Mouse (Mus musculus) testis, adult 2 months (tissue): ENCODE data around the gene Plekhs1. TPM values are rescaled to one million over a fixed set of nuclear protein-coding genes. Genes with fewer than 3 reads are reported as not detected.
"Not testable (repeated sequence)": the region's sequence is repeated elsewhere in the genome, so short reads cannot be mapped to it uniquely, and the experiment has no call there.

ENCODE experiments used
- H3K27ac ChIP-seq: fragments of 200-500 bp; 2 replicates; pipeline ENCODE4 v1.5.1; 2012; ENCODE audit warnings: low read depth, low read length; ENCODE audit not compliant: control insufficient read depth, insufficient read depth
- H3K27me3 ChIP-seq: fragments of 200-500 bp; 2 replicates; pipeline ENCODE4 v1.6.1; 2012; ENCODE audit warnings: mild to moderate bottlenecking, low read length, moderate library complexity; ENCODE audit not compliant: control insufficient read depth, insufficient read depth
- H3K36me3 ChIP-seq: fragments of 200-500 bp; 2 replicates; pipeline ENCODE4 v1.6.1; 2012; ENCODE audit warnings: mild to moderate bottlenecking, low read length; ENCODE audit not compliant: control insufficient read depth, insufficient read depth
- H3K4me1 ChIP-seq: fragments of 200-500 bp; 2 replicates; pipeline ENCODE4 v1.6.1; 2012; ENCODE audit warnings: low read length; ENCODE audit not compliant: control insufficient read depth, insufficient read depth
- H3K4me3 ChIP-seq: fragments of 200-500 bp; 2 replicates; pipeline ENCODE4 v1.5.1; 2012; ENCODE audit warnings: low read depth, mild to moderate bottlenecking, low read length, moderate library complexity, mixed read lengths; ENCODE audit not compliant: control insufficient read depth
- CTCF ChIP-seq: fragments of 200-500 bp; IDR thresholded peaks from 2 replicates; pipeline ENCODE4 v1.5.1; 2012; ENCODE audit warnings: low read depth, mild to moderate bottlenecking, inconsistent platforms, low read length, moderate library complexity; ENCODE audit not compliant: control insufficient read depth, insufficient read depth, insufficient replicate concordance
- POLR2A ChIP-seq: fragments of 200-500 bp; IDR thresholded peaks from 2 replicates; pipeline ENCODE4 v1.6.1; 2012; ENCODE audit warnings: low read depth, mild to moderate bottlenecking, inconsistent platforms, low read length, moderate library complexity; ENCODE audit not compliant: control insufficient read depth
- polyA plus RNA-seq: library from polyadenylated mRNA; depleted of rRNA; stranded (reverse); fragments of >200 nt; gene quantifications from 2 replicates; pipeline ENCODE4 v1.2.3, GENCODE M21; 2012

Plekhs1 gene
- polyA plus RNA-seq, 1 experiment: 0.17 TPM

DNA sequence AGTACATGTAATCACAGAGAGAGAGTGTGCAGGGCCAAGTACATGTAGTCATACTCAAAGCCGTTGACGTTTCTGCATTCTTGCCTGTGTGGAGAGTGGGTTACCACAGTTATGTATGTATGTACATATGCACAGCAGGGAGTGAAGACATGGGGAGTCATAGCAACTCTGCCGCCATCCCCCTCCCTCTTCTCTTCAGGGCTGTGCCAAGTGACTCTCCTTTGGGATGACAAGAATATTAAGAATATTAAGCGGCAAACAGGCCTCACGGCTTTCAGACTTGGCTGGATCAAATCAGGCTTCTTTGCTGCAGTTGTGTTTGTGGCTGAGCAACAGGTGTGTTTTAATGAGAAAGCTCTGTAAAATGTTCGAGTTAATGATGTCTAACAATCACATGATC is 28.2 kb downstream of the Plekhs1 start:
- Histone ChIP-seq H3K27ac (no peak overlapping the region), H3K4me3 (no peak overlapping the region), H3K4me1 (no peaks in the 10 kb centered on the region), H3K27me3 (no peaks in the 10 kb centered on the region), H3K36me3 (no peaks in the 10 kb centered on the region)
- no peak for TF ChIP-seq CTCF
- no peak for TF ChIP-seq POLR2A

DNA sequence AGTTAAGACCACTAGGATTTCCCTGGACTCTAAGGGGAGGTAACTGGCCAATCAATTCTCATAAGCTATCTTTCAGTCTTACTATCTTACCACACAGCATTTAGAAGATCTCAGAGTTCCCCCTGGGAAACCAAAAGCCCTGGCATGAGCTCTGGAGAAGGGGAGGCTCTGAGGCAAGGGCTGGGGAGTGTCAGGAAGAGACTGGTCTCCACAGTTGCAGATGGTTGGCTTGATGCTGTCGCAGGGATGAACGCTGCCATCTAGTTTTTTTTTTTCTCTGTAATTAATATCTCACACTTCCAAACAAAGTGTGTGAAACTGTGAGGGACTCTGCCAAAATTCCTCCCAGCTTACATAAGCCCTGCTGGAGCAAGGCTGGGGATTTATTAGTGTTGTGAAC is 32.7 kb downstream of the Plekhs1 start:
- H3K27me3 ChIP-seq, H3K27ac ChIP-seq, H3K36me3 ChIP-seq, H3K4me3 ChIP-seq, H3K4me1 ChIP-seq: not testable (repeated sequence)

DNA sequence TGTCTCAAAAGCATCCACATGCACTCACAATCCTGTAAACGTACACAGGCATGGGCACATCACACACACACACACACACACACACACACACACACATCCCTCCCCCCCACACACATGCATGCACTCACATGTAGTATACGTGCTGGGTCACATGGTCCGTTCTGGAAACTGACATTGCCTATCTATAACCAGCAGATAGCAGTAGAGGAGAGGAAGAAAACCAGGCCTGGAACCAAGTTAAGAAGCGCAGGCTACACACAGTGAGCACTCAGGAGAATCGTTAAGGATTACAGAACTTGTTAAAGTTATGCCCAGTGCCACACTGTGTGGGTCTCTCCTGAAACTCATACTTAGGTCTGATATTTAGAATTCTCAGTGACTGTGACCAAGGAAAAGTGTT is 41.6 kb downstream of the Plekhs1 start:
- not testable (repeated sequence) for H3K27ac ChIP-seq, H3K36me3 ChIP-seq, H3K27me3 ChIP-seq, H3K4me1 ChIP-seq, H3K4me3 ChIP-seq

GRCm38 (mm10) chr19:56503525-56503924 is 42.1 kb downstream of the Plekhs1 start:
- H3K27ac ChIP-seq, H3K27me3 ChIP-seq, H3K36me3 ChIP-seq, H3K4me3 ChIP-seq, H3K4me1 ChIP-seq: not testable (repeated sequence)

DNA sequence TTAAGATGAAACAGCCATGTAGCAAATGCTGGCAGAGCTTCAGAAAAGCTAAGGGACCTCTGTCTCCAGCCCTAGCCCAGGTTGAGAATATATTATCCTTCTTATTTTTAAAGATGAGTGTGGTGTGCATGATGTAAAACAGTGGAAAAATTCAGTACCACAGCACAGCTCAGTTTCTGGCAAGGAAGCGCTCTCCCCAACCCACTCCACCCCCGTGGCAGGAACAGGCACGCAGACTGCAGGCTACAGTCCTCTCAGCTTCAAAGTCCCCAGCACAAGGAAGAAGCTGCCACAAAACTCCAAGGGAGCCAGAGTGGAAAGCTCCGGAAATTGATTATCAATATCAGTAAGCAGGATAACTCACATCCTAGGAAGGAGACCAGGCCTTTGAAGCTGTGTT is 49.8 kb downstream of the Plekhs1 start:
- not testable (repeated sequence) for H3K4me1 ChIP-seq, H3K36me3 ChIP-seq, H3K4me3 ChIP-seq, H3K27me3 ChIP-seq, H3K27ac ChIP-seq

DNA sequence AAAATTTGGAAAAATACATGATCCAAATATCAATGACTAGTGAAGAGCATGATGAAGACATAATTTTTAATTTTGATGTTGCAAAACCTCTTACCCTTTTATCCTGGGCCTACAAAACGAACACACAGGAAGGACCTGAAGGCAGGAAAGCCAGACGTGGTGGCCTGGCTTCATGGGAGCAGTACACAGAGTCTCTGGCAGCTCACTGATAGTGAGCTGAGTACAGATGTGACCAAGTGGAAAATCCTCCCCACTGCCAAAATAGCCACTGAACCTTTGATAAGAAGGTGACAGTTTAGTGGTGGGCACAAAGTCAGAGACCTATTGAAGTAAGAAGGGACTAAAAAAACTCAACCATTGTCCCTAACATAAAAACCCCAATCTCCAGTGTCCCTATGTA is 52.1 kb downstream of the Plekhs1 start:
- not testable (repeated sequence) for H3K4me1 ChIP-seq, H3K4me3 ChIP-seq, H3K27ac ChIP-seq, H3K27me3 ChIP-seq, H3K36me3 ChIP-seq

DNA sequence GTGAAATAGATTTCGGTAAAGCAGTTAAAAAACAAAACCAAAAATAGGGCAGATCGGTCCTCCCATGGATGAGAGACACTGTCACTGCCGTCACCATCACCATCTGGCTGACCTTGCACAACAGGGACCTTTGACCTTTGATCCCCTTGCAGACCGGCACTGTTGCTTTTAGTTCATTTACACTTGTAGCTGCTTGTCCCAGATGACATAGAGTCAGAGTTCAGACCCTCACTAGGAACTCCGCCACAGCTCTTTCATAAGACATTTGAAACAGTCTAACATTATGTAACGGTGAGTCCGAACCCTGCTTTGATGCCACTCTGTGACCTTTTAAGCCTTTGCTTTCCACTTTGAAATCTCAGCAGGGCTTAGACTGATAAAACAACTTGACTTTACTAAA is 58.0 kb downstream of the Plekhs1 start:
- H3K4me3 ChIP-seq, H3K4me1 ChIP-seq, H3K27me3 ChIP-seq, H3K27ac ChIP-seq, H3K36me3 ChIP-seq: not testable (repeated sequence)

- H3K36me3 ChIP-seq, H3K4me1 ChIP-seq, H3K4me3 ChIP-seq, H3K27ac ChIP-seq, H3K27me3 ChIP-seq: not testable (repeated sequence)
Observed at GRCm38 (mm10) chr19:56530529-56530928, 69.1 kb downstream of the Plekhs1 start.

GRCm38 (mm10) chr19:56531251-56531650 is 69.8 kb downstream of the Plekhs1 start:
- Histone ChIP-seq H3K27ac (no peak overlapping the region), H3K36me3 (no peaks in the 10 kb centered on the region), H3K27me3 (no peaks in the 10 kb centered on the region), H3K4me1 (no peaks in the 10 kb centered on the region), H3K4me3 (no peak overlapping the region)
- TF ChIP-seq CTCF (no peak), POLR2A (no peak)
